In genomic region chr15:98408406-98409060, GRCm38 (mm10) we compare ENCODE assay signal across 11 mouse cellular contexts. TPM values are rescaled to one million over a fixed set of nuclear protein-coding genes. Genes with fewer than 3 reads are reported as not detected.
DNase-seq lines count a peak whose midpoint lies in the region; ATAC-seq and TF ChIP-seq lines count a peak whose summit lies in the region.
"Had no signal": no experiment of that assay in that cellular context is flagged by ENCODE, and none has a peak within 500 bp of the region (broad histone marks: within the 10 kb centered on the region; RNA-seq: fewer than 3 reads in every experiment).

No protein-coding gene starts in this region.

- no peaks in the 10 kb centered on the region for H3K36me3 ChIP-seq in midbrain, embryonic 14.5 days (ENCODE audit: control insufficient read depth, insufficient read depth, low read length)
- no peaks in the 10 kb centered on the region for H3K36me3 ChIP-seq in midbrain, embryonic 15.5 days (replicated peaks)
- no peaks in the 10 kb centered on the region for H3K36me3 ChIP-seq in limb, embryonic 10.5 days
- H3K36me3 ChIP-seq in forebrain, embryonic 15.5 days, result no peaks in the 10 kb centered on the region
- H3K36me3 ChIP-seq in hindbrain, embryonic 10.5 days, result no peaks in the 10 kb centered on the region
- H3K36me3 ChIP-seq: liver, embryonic 13.5 days had no signal

- H3K27ac ChIP-seq in midbrain, embryonic 14.5 days (replicated peaks; ENCODE audit: low read depth, low read length), result no peak overlapping the region
- H3K27ac ChIP-seq in midbrain, embryonic 15.5 days, result no peak overlapping the region
- no peak overlapping the region for H3K27ac ChIP-seq in cortical plate, adult 2 months (ENCODE audit: insufficient read depth, low read length)
- H3K27ac ChIP-seq in limb, embryonic 10.5 days, result no peak overlapping the region
- no peak overlapping the region for H3K27ac ChIP-seq in forebrain, embryonic 15.5 days (replicated peaks)
- no peak overlapping the region for H3K27ac ChIP-seq in hindbrain, embryonic 10.5 days
- H3K27ac ChIP-seq: liver, embryonic 13.5 days had no signal

- no peak for ATAC-seq in midbrain, embryonic 14.5 days (ENCODE audit: low FRiP score, low TSS enrichment)
- no peak for ATAC-seq in midbrain, embryonic 15.5 days (replicated peaks)
- no peak for ATAC-seq in forebrain, embryonic 15.5 days (replicated peaks)

- no peaks in the 10 kb centered on the region for H3K9me3 ChIP-seq in midbrain, embryonic 14.5 days (ENCODE audit: control insufficient read depth, low read length)
- H3K9me3 ChIP-seq in midbrain, embryonic 15.5 days, result no peaks in the 10 kb centered on the region
- H3K9me3 ChIP-seq in limb, embryonic 10.5 days (replicated peaks), result no peaks in the 10 kb centered on the region
- peaks cover 4% of the 10 kb centered on the region; the same call in 1 of the 2 replicates for H3K9me3 ChIP-seq in forebrain, embryonic 15.5 days
- H3K9me3 ChIP-seq in hindbrain, embryonic 10.5 days, result no peaks in the 10 kb centered on the region
- H3K9me3 ChIP-seq: liver, embryonic 13.5 days had no signal

- peak; percentile 44 for TF ChIP-seq CTCF in cortical plate, adult 2 months (IDR thresholded peaks at IDR 0.05; ENCODE audit: extremely low read depth, insufficient read depth, low read length)

- no peak overlapping the region for H3K4me2 ChIP-seq in midbrain, embryonic 14.5 days (ENCODE audit: low read length)
- H3K4me2 ChIP-seq in midbrain, embryonic 15.5 days, result no peak overlapping the region
- H3K4me2 ChIP-seq in forebrain, embryonic 15.5 days (replicated peaks), result no peak overlapping the region
- H3K4me2 ChIP-seq: liver, embryonic 13.5 days had no signal

- no peak overlapping the region for H3K9ac ChIP-seq in midbrain, embryonic 14.5 days (replicated peaks; ENCODE audit: low read length)
- no peak overlapping the region for H3K9ac ChIP-seq in midbrain, embryonic 15.5 days
- H3K9ac ChIP-seq in forebrain, embryonic 15.5 days (replicated peaks), result no peak overlapping the region
- H3K9ac ChIP-seq: liver, embryonic 13.5 days had no signal

- 78% methylated on average over 17 of the region's 17 CpGs for WGBS in midbrain, embryonic 14.5 days
- 75% methylated on average over 17 of the region's 17 CpGs for WGBS in midbrain, embryonic 15.5 days
- 74% methylated on average over 17 of the region's 17 CpGs for WGBS in limb, embryonic 10.5 days
- 79% methylated on average over 17 of the region's 17 CpGs for WGBS in forebrain, embryonic 15.5 days
- WGBS in hindbrain, embryonic 10.5 days, result 73% methylated on average over 17 of the region's 17 CpGs

- H3K4me3 ChIP-seq in midbrain, embryonic 14.5 days (replicated peaks; ENCODE audit: low read depth, low read length), result no peak overlapping the region
- no peak overlapping the region for H3K4me3 ChIP-seq in midbrain, embryonic 15.5 days
- peak overlapping the region; percentile 30 for H3K4me3 ChIP-seq in cortical plate, adult 2 months (ENCODE audit: insufficient read depth, low read length)
- no peak overlapping the region for H3K4me3 ChIP-seq in limb, embryonic 10.5 days
- no peak overlapping the region for H3K4me3 ChIP-seq in forebrain, embryonic 15.5 days
- no peak overlapping the region for H3K4me3 ChIP-seq in hindbrain, embryonic 10.5 days
- H3K4me3 ChIP-seq: liver, embryonic 13.5 days had no signal

- H3K27me3 ChIP-seq in midbrain, embryonic 14.5 days (ENCODE audit: control insufficient read depth, insufficient read depth, low read length), result no peaks in the 10 kb centered on the region
- H3K27me3 ChIP-seq in midbrain, embryonic 15.5 days (replicated peaks), result no peaks in the 10 kb centered on the region
- H3K27me3 ChIP-seq in limb, embryonic 10.5 days (ENCODE audit: low read depth, poor library complexity, severe bottlenecking), result no peaks in the 10 kb centered on the region
- H3K27me3 ChIP-seq in forebrain, embryonic 15.5 days, result no peaks in the 10 kb centered on the region
- no peaks in the 10 kb centered on the region for H3K27me3 ChIP-seq in hindbrain, embryonic 10.5 days (ENCODE audit: insufficient read depth, poor library complexity, severe bottlenecking)
- H3K27me3 ChIP-seq: liver, embryonic 13.5 days had no signal

- TF ChIP-seq POLR2A in cortical plate, adult 2 months (IDR thresholded peaks at IDR 0.05; ENCODE audit: extremely low read depth, insufficient read depth, low read length), result no peak

- peak; percentile 12 to 22 for DNase-seq in cerebellum, postnatal 36 days
- no peak for DNase-seq in cerebellum, adult 11 months
- peak; percentile 34 for DNase-seq in midbrain, embryonic 14.5 days
- peak; percentile 27 for DNase-seq in limb, embryonic 10.5 days (ENCODE audit: low spot score)
- no peak for DNase-seq in hindbrain, embryonic 10.5 days (ENCODE audit: low spot score)
- DNase-seq: liver, embryonic 13.5 days had no signal

- H3K4me1 ChIP-seq in midbrain, embryonic 14.5 days (ENCODE audit: control insufficient read depth, insufficient read depth, low read length), result no peaks in the 10 kb centered on the region
- no peaks in the 10 kb centered on the region for H3K4me1 ChIP-seq in midbrain, embryonic 15.5 days
- H3K4me1 ChIP-seq in cortical plate, adult 2 months (ENCODE audit: control insufficient read depth, insufficient read depth, low read length), result no peaks in the 10 kb centered on the region
- H3K4me1 ChIP-seq in limb, embryonic 10.5 days, result no peaks in the 10 kb centered on the region
- no peaks in the 10 kb centered on the region for H3K4me1 ChIP-seq in forebrain, embryonic 15.5 days
- H3K4me1 ChIP-seq in hindbrain, embryonic 10.5 days (replicated peaks), result no peaks in the 10 kb centered on the region
- H3K4me1 ChIP-seq: liver, embryonic 13.5 days had no signal

RNA-seq across cellular contexts. Expression of gene Olfr282, which starts 22.5 kb away (rescaled TPM):
- polyA plus RNA-seq in midbrain, embryonic 14.5 days (2014; fragmentation: Nextera tagmentation; extraction: Ambion mirVana), result not detected in 2 replicates
- polyA plus RNA-seq in midbrain, embryonic 15.5 days (2015; fragmentation: Nextera tagmentation; extraction: Ambion mirVana), result not detected in 2 replicates
- not detected in 2 replicates for polyA plus RNA-seq in cortical plate, adult 2 months (2012; rRNA removed)
- not detected in 2 replicates for polyA plus RNA-seq in limb, embryonic 10.5 days (2016; fragmentation: Nextera tagmentation; extraction: Ambion mirVana)
- not detected in 2 replicates for polyA plus RNA-seq in forebrain, embryonic 15.5 days (2015; fragmentation: Nextera tagmentation; extraction: Ambion mirVana)
- polyA plus RNA-seq in hindbrain, embryonic 10.5 days (2016; fragmentation: Nextera tagmentation; extraction: Ambion mirVana), result not detected in 2 replicates
- polyA plus RNA-seq: frontal cortex, adult 2 months; liver, embryonic 13.5 days; spleen, adult 2 months had no signal

RNA-seq across cellular contexts. Expression of gene Olfr283, which starts 27.8 kb away (rescaled TPM):
- polyA plus RNA-seq in midbrain, embryonic 14.5 days (2014; fragmentation: Nextera tagmentation; extraction: Ambion mirVana), result not detected in 2 replicates
- polyA plus RNA-seq in midbrain, embryonic 15.5 days (2015; fragmentation: Nextera tagmentation; extraction: Ambion mirVana), result not detected in 2 replicates
- 0.21 and 0.26 TPM in 2 replicates for polyA plus RNA-seq in cortical plate, adult 2 months (2012; rRNA removed)
- polyA plus RNA-seq in limb, embryonic 10.5 days (2016; fragmentation: Nextera tagmentation; extraction: Ambion mirVana), result not detected in 2 replicates
- polyA plus RNA-seq in forebrain, embryonic 15.5 days (2015; fragmentation: Nextera tagmentation; extraction: Ambion mirVana), result not detected in 2 replicates
- not detected in 2 replicates for polyA plus RNA-seq in hindbrain, embryonic 10.5 days (2016; fragmentation: Nextera tagmentation; extraction: Ambion mirVana)
- polyA plus RNA-seq: liver, embryonic 13.5 days; spleen, adult 2 months had no signal

RNA-seq across cellular contexts. Expression of gene Olfr281, which starts 43.9 kb away (rescaled TPM):
- not detected in 2 replicates for polyA plus RNA-seq in midbrain, embryonic 14.5 days (2014; fragmentation: Nextera tagmentation; extraction: Ambion mirVana)
- 0.05 TPM in 1 of 2 replicates, not detected in the other for polyA plus RNA-seq in midbrain, embryonic 15.5 days (2015; fragmentation: Nextera tagmentation; extraction: Ambion mirVana)
- polyA plus RNA-seq in cortical plate, adult 2 months (2012; rRNA removed), result not detected in 2 replicates
- polyA plus RNA-seq in limb, embryonic 10.5 days (2016; fragmentation: Nextera tagmentation; extraction: Ambion mirVana), result not detected in 2 replicates
- polyA plus RNA-seq in forebrain, embryonic 15.5 days (2015; fragmentation: Nextera tagmentation; extraction: Ambion mirVana), result not detected in 2 replicates
- polyA plus RNA-seq in hindbrain, embryonic 10.5 days (2016; fragmentation: Nextera tagmentation; extraction: Ambion mirVana), result not detected in 2 replicates
- polyA plus RNA-seq: liver, embryonic 13.5 days; spleen, adult 2 months had no signal

Comparison
In these comparisons a context has a peak if more than half of its experiments do, and no peak if none do; other contexts are left out.
1. DNase-seq: peak in cerebellum, postnatal 36 days (2 of 2), midbrain, embryonic 14.5 days (single experiment) and limb, embryonic 10.5 days (single experiment); none in cerebellum, adult 11 months (single experiment) and hindbrain, embryonic 10.5 days (single experiment).